Mouse (Mus musculus): ENCODE data around the gene Copz1. TPM values are rescaled to one million over a fixed set of nuclear protein-coding genes. Genes with fewer than 3 reads are reported as not detected.

The Copz1 gene
- total RNA-seq, 4 experiments from 2014 or later, result 90.6 to 100 (median 94.2) TPM

GRCm38 (mm10) chr15:103335488-103336235 is 63.1 kb downstream of the Copz1 start:
- no peak for DNase-seq (ENCODE audit: low spot score in 2 of 2)

- no peak for DNase-seq (ENCODE audit: low spot score in 2 of 2)
Measured at GRCm38 (mm10) chr15:103336996-103337667, 64.6 kb downstream of the Copz1 start.

- no peak for DNase-seq (ENCODE audit: low spot score in 2 of 2)
Measured at GRCm38 (mm10) chr15:103338829-103339165, 66.3 kb downstream of the Copz1 start.

GRCm38 (mm10) chr15:103339166-103339960 is 66.8 kb downstream of the Copz1 start:
- no peak for DNase-seq (ENCODE audit: low spot score in 2 of 2)

GRCm38 (mm10) chr15:103339961-103340337 is 67.4 kb downstream of the Copz1 start, which contains the start of gene Zfp385a:
Gene Zfp385a, minus strand, starts transcription at chr15:103340093.
- DNase-seq (ENCODE audit: low spot score in 2 of 2), result peak in 1 of 2 experiments; percentile 64

GRCm38 (mm10) chr15:103340786-103341185 is 68.3 kb downstream of the Copz1 start:
- DNase-seq (ENCODE audit: low spot score in 2 of 2), result no peak

- DNase-seq (ENCODE audit: low spot score in 2 of 2), result no peak
Measured at GRCm38 (mm10) chr15:103341547-103341946, 69.0 kb downstream of the Copz1 start.

GRCm38 (mm10) chr15:103342415-103342814 is 69.9 kb downstream of the Copz1 start:
- DNase-seq (ENCODE audit: low spot score in 2 of 2), result peak; percentile 74 to 78

GRCm38 (mm10) chr15:103343008-103343407 is 70.5 kb downstream of the Copz1 start:
- no peak for DNase-seq (ENCODE audit: low spot score in 2 of 2)

GRCm38 (mm10) chr15:103343556-103343955 is 71.0 kb downstream of the Copz1 start:
- no peak for DNase-seq (ENCODE audit: low spot score in 2 of 2)

GRCm38 (mm10) chr15:103345789-103346188 is 73.3 kb downstream of the Copz1 start:
- no peak for DNase-seq (ENCODE audit: low spot score in 2 of 2)

- peak in 1 of 2 experiments; percentile 48 for DNase-seq (ENCODE audit: low spot score in 2 of 2)
Measured at GRCm38 (mm10) chr15:103347275-103347684, 74.8 kb downstream of the Copz1 start.

Small RNAs within 50 kb of the gene (microRNA-seq; reads per million reads assigned to microRNA genes)
- gene Mir148b, result 43.4 to 80.1 reads per million in 2 experiments

Other genes with a start within 250 kb of the Copz1 start
- 10 to 100 TPM; 13.2 to 21.6 (median 17.3) TPM for gene Smug1, start 105.6 kb upstream of the Copz1 start, total RNA-seq (2022)
- 100 to 1,000 TPM; 170 to 209 (median 180) TPM for gene Cbx5, start 32.9 kb upstream of the Copz1 start, total RNA-seq (2022)
- gene Hnrnpa1, start 32.3 kb upstream of the Copz1 start, total RNA-seq (2022), result 100 to 1,000 TPM; 257 to 295 (median 288) TPM
- gene Nfe2, start 14.3 kb upstream of the Copz1 start, total RNA-seq (2022), result not detected
- gene Gpr84, start 37.9 kb downstream of the Copz1 start, total RNA-seq (2022), result 1 to 10 TPM in 2 of 4 experiments, under 1 TPM in 2; 0.35 to 9.3 (median 4.4) TPM
- gene Zfp385a, start 67.4 kb downstream of the Copz1 start, total RNA-seq (2022), result 10 to 100 TPM; 37.9 to 55.5 (median 47.0) TPM
- gene Itga5, start 94.0 kb downstream of the Copz1 start, total RNA-seq (2022), result 1 to 10 TPM; 1.8 to 4.8 (median 2.9) TPM
- gene Gtsf1, start 157.8 kb downstream of the Copz1 start, total RNA-seq (2022), result not detected
- gene Gtsf2, start 175.8 kb downstream of the Copz1 start, total RNA-seq (2022), result not detected
- 10 to 100 TPM in 2 of 4 experiments, 1 to 10 TPM in 2; 7.4 to 29.6 (median 17.0) TPM for gene Nckap1l, start 181.1 kb downstream of the Copz1 start, total RNA-seq (2022)
- gene Pde1b, start 230.3 kb downstream of the Copz1 start, total RNA-seq (2022), result 100 to 1,000 TPM in 3 of 4 experiments, 10 to 100 TPM in 1; 99.3 to 111 (median 103) TPM